Mouse (Mus musculus) liver, adult 10 weeks (tissue): ENCODE results near the gene Rab3ip. TPM values are rescaled to one million over a fixed set of nuclear protein-coding genes. Genes with fewer than 3 reads are reported as not detected.

Experiments
- polyA plus RNA-seq: library from polyadenylated mRNA; stranded (reverse); fragments of 350-450 nt; fragmentation: Illumina TruSeq; extraction: RNeasy Lipid Tissue Mini Kit (QIAGEN cat#74804); gene quantifications from one replicate; pipeline ENCODE4 v1.2.3, GENCODE M21; 2014; ENCODE audit warnings: low read depth, low replicate concordance

The Rab3ip gene
- 11.9 TPM for polyA plus RNA-seq

DNA sequence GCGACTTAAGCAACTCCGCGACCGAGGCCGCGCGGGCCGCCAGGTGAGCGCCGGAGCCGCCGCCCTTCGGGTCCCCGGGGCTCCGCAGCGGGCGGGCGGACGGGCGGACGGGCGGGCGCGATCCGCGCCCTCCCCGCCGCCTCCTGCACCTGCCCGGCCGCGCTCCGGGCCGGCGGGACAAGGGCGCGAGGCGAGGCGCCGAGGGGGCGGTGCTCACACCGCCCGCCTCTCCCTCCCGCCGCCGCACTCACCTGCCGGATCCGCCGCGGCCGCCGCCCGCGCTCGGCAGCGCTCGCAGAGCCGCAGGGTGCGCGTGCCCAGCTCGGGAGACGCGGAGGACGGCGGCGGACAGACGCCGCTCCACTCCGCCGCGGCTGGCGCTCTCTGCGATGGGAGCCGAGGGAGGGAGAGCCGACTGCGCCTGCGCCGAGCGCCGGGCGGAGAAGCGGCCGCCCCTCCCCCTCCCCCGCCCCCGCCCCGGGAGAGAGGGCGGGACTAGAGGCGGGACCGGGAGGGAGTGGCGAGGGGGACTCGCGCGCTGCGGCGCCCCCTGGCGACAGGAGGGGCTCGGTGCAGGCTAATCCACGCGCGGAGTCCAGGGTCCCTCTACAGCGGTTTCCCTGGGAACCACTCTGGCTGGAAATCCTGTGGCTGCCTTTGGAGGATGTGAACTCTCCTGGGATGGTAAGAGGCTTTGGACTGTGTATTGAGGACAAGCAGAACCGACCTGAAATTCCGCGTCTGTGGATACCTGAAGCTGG, at the start of gene Rab3ip:
Gene Rab3ip, minus strand, starts transcription at position 761 of the 761 bp plus-strand sequence.

DNA sequence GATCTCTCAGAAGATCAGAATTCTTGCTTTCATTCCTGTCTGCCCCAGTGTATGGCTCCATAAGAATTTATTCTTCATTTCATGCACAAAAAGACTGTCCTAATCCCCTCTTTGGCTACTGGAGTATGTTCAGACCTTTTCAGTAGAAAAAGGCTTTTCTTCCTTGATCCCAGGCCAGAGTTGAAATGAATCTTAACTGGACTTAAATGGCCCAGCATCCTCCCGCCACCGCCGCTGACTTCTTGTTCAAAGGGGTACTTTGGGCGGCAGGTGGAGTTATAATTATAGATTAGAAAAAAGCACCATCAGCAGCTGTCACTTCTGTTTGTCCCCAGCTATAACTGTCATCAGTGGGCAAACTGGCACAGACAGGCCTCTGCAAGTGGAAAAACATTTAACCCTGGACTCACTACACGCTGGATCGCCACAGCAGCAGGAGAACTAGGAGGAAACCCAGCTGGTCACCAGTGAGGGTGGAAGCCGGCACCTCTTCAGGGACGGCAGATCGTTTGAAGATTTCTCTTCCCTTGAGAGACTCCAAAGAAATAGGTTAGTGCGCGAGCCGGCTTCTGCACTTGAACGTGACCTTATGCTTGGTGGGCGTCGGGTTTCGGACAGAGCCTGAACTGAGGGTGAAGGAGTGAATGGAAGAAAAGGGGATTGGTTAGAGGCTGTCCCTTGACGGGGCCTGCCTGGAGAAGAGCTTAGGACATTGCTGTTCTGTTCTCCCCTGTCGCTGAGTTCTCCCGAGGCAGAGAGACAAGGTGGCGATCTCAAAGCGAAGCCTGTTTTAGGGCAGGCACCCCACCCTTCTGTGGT, 35.9 kb upstream of the Rab3ip start, which contains the start of gene Best3:
Gene Best3, plus strand, starts transcription at position 51 of the 819 bp plus-strand sequence.

DNA sequence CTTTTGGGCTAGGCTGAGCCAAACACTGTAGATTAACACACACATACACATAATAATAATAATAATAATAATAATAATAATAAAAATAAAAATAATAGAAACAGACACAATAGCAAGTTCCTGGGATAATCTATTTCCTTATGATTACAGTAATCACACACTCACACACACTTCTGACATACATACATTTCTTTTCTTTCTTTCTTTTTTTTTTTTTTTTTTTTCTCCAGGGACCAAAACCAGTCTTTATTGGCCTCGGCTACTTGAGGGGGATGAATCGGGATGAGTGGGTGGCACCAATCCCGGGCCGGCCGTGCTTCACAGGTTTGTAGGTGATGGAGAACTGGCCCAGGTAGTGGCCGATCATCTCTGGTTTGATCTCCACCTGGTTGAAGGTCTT, 21.9 kb upstream of the Rab3ip start, which contains the start of gene Gm10271:
Gene Gm10271, minus strand, starts transcription at position 101 of the 400 bp plus-strand sequence.

DNA sequence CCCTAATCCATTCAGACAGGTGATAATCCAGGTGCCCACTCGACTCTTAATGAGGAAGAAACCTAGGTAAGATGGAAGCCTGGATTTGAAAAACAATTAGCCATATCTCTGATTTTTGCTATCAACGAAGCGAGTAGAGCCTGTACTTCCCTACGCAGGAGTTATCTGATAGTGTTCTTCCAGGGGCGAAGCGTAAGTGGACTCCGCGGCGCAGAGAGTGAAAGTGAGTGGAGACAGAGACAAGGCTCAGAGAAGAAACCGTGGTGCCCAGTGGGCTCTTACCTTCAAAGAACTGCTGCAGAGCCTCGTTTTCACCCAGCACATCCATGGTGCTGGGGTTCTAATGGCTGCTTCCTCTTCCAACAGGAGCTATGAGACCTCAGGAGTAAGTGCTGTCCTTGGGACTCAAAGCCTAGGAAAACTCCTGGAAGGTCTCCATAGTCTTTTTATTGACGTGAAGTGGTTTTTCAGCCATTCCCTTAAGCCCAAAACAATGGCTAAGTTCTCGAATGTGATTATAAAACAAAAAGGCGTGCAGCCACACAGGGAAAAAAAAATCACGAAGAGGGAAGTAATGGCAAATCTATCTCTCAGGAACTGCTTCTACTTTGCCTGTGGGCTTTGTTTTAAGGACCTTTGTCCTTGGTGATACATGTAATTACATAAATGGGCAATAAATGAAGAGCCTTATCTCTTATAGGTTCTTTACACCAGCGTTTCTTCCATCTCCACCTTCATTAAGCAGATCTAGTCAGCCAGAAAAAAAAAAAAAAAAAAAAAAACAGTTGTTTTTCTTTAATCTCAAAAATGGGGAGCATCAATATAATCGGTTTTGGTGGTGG, 54.0 kb downstream of the Rab3ip start, which contains the start of gene Myrfl:
Gene Myrfl, minus strand, starts transcription at position 584 of the 842 bp plus-strand sequence.

Other genes with a start within 250 kb of the Rab3ip start
- gene Myrfl, start 53.9 kb downstream of the Rab3ip start, polyA plus RNA-seq: not detected
- not detected for gene Gm10271, start 21.8 kb upstream of the Rab3ip start, polyA plus RNA-seq
- gene Best3, start 35.5 kb upstream of the Rab3ip start, polyA plus RNA-seq: not detected
- not detected for gene Lrrc10, start 94.6 kb upstream of the Rab3ip start, polyA plus RNA-seq
- 92.6 TPM for gene Cct2, start 113.0 kb upstream of the Rab3ip start, polyA plus RNA-seq
- 13.7 TPM for gene Frs2, start 197.8 kb upstream of the Rab3ip start, polyA plus RNA-seq